Mouse (Mus musculus) CD8-positive naive resting alpha-beta T cell, adult 2 months (primary cell): ENCODE data around the gene Bcar3.
"Not testable (repeated sequence)": the region's sequence is repeated elsewhere in the genome, so short reads cannot be mapped to it uniquely, and the experiment has no call there.

Source experiments
- DNase-seq, 2 experiments: peaks; one replicate each; pipeline ENCODE4 v3.0.0; 2022; ENCODE audit warnings: low read depth in 2 of 2, low spot score in 2 of 2

Gene Bcar3

GRCm38 (mm10) chr3:122380776-122381175 is 86.8 kb downstream of the Bcar3 start:
- no peak for DNase-seq

- DNase-seq = no peak
Observed at GRCm38 (mm10) chr3:122381591-122381990, 87.7 kb downstream of the Bcar3 start.

- DNase-seq = no peak
Observed at GRCm38 (mm10) chr3:122386444-122386843, 92.5 kb downstream of the Bcar3 start.

- no peak for DNase-seq
Observed at GRCm38 (mm10) chr3:122387771-122388170, 93.8 kb downstream of the Bcar3 start.

GRCm38 (mm10) chr3:122389972-122390371 is 96.0 kb downstream of the Bcar3 start:
- DNase-seq = no peak

GRCm38 (mm10) chr3:122391098-122391497 is 97.2 kb downstream of the Bcar3 start:
- DNase-seq = no peak

GRCm38 (mm10) chr3:122391816-122392215 is 97.9 kb downstream of the Bcar3 start:
- DNase-seq = no peak

- DNase-seq = not testable (repeated sequence)
Observed at GRCm38 (mm10) chr3:122393411-122393810, 99.5 kb downstream of the Bcar3 start.

GRCm38 (mm10) chr3:122393836-122394374 is 100.0 kb downstream of the Bcar3 start:
- DNase-seq = no peak

- DNase-seq = no peak
Observed at GRCm38 (mm10) chr3:122396957-122397356, 103.0 kb downstream of the Bcar3 start.

GRCm38 (mm10) chr3:122397401-122397800 is 103.5 kb downstream of the Bcar3 start:
- DNase-seq = no peak

- no peak for DNase-seq
Observed at GRCm38 (mm10) chr3:122401011-122401410, 107.1 kb downstream of the Bcar3 start.

GRCm38 (mm10) chr3:122402143-122402542 is 108.2 kb downstream of the Bcar3 start:
- DNase-seq = no peak

GRCm38 (mm10) chr3:122403860-122404557 is 110.1 kb downstream of the Bcar3 start:
- no peak for DNase-seq

- no peak for DNase-seq
Observed at GRCm38 (mm10) chr3:122405203-122405956, 111.4 kb downstream of the Bcar3 start.

GRCm38 (mm10) chr3:122406416-122406815 is 112.5 kb downstream of the Bcar3 start:
- no peak for DNase-seq

- no peak for DNase-seq
Observed at GRCm38 (mm10) chr3:122407757-122408156, 113.8 kb downstream of the Bcar3 start.

- DNase-seq = no peak
Observed at GRCm38 (mm10) chr3:122408798-122409311, 114.9 kb downstream of the Bcar3 start.

- DNase-seq = no peak
Observed at GRCm38 (mm10) chr3:122411590-122411989, 117.7 kb downstream of the Bcar3 start.

- no peak for DNase-seq
Observed at GRCm38 (mm10) chr3:122413729-122414561, 120.0 kb downstream of the Bcar3 start.

GRCm38 (mm10) chr3:122414868-122415267 is 120.9 kb downstream of the Bcar3 start:
- DNase-seq = no peak
